Mouse (Mus musculus) MEL (cell line): ENCODE measurements around the gene Dusp1. TPM values are rescaled to one million over a fixed set of nuclear protein-coding genes. Genes with fewer than 3 reads are reported as not detected.

ENCODE experiments used
- DNase-seq: peaks from one replicate; pipeline ENCODE4 v3.0.0; 2011; ENCODE audit warnings: low read depth, low spot score
- H3K27ac ChIP-seq: 2 replicates; pipeline ENCODE4 v1.5.1; 2012; ENCODE audit warnings: low read depth, mild to moderate bottlenecking, control low read depth, low read length, moderate library complexity; ENCODE audit not compliant: control insufficient read depth
- H3K27me3 ChIP-seq, 2 experiments: fragments of 150-350 bp in 1 of 2; sonication (generic) in 1 of 2; 2 replicates each; pipeline ENCODE4 v1.6.1; 2012; ENCODE audit warnings: low read length in 2 of 2, mild to moderate bottlenecking in 2 of 2, improper control_type of control experiment in 1 of 2, moderate library complexity in 1 of 2; ENCODE audit not compliant: insufficient read depth in 2 of 2, control insufficient read depth in 1 of 2
- H3K36me3 ChIP-seq, 2 experiments: 2 replicates each; pipeline ENCODE4 v1.6.1; 2012 to 2014; ENCODE audit warnings: low read length in 2 of 2, improper control_type of control experiment in 1 of 2, inconsistent platforms in 1 of 2, mild to moderate bottlenecking in 1 of 2; ENCODE audit not compliant: insufficient read depth in 2 of 2, control insufficient read depth in 1 of 2
- H3K4me1 ChIP-seq, 2 experiments: fragments of 150-350 bp in 1 of 2; sonication (generic) in 1 of 2; 2 replicates each; pipeline ENCODE4 v1.6.1; 2012; ENCODE audit warnings: low read length in 2 of 2, improper control_type of control experiment in 1 of 2, mild to moderate bottlenecking in 1 of 2; ENCODE audit not compliant: insufficient read depth in 2 of 2, control insufficient read depth in 1 of 2
- H3K4me3 ChIP-seq, 2 experiments: fragments of 150-350 bp in 1 of 2; sonication (generic) in 1 of 2; 2 replicates each; pipeline ENCODE4 v1.5.1; 2012; ENCODE audit warnings: low read depth in 2 of 2, low read length in 2 of 2, mild to moderate bottlenecking in 2 of 2, moderate library complexity in 2 of 2, control low read depth in 1 of 2, improper control_type of control experiment in 1 of 2; ENCODE audit not compliant: control insufficient read depth in 1 of 2, insufficient read depth in 1 of 2
- H3K79me2 ChIP-seq: 2 replicates; pipeline ENCODE4 v1.6.1; 2012; ENCODE audit warnings: mild to moderate bottlenecking, low read length, moderate library complexity; ENCODE audit not compliant: control insufficient read depth, poor library complexity, insufficient read depth
- H3K9ac ChIP-seq: 2 replicates; pipeline ENCODE4 v1.6.1; 2012; ENCODE audit warnings: low read depth, mild to moderate bottlenecking, control low read depth, low read length, moderate library complexity; ENCODE audit not compliant: control insufficient read depth, poor library complexity, severe bottlenecking
- H3K9me3 ChIP-seq: fragments of 150-350 bp; sonication (generic); replicated peaks from 2 replicates; pipeline ENCODE4 v1.6.1; 2012; ENCODE audit warnings: mild to moderate bottlenecking, low read length, improper control_type of control experiment, moderate library complexity; ENCODE audit not compliant: insufficient read depth
- BHLHE40 ChIP-seq: IDR thresholded peaks from 2 replicates; pipeline ENCODE4 v1.6.1; 2012; ENCODE audit warnings: low read depth, mild to moderate bottlenecking, inconsistent platforms, low read length, improper control_type of control experiment, borderline replicate concordance
- CHD2 ChIP-seq: IDR thresholded peaks from 2 replicates; pipeline ENCODE4 v1.6.1; 2011; ENCODE audit warnings: low read length, improper control_type of control experiment
- CTCF ChIP-seq, 3 experiments: IDR thresholded peaks in 2 of 3; conservative IDR thresholded peaks in 1 of 3; 2 replicates each; pipeline ENCODE4 v1.5.1; 2011 to 2012; ENCODE audit warnings: low read length in 3 of 3, low read depth in 2 of 3, mild to moderate bottlenecking in 2 of 3, improper control_type of control experiment in 1 of 3, inconsistent platforms in 1 of 3, mixed read lengths in 1 of 3, moderate library complexity in 1 of 3; ENCODE audit not compliant: control insufficient read depth in 1 of 3, insufficient read depth in 1 of 3, poor library complexity in 1 of 3, severe bottlenecking in 1 of 3
- E2F4 ChIP-seq: IDR thresholded peaks from 2 replicates; pipeline ENCODE4 v1.6.1; 2011; ENCODE audit warnings: low read depth, low read length, improper control_type of control experiment, borderline replicate concordance
- EP300 ChIP-seq, 2 experiments: IDR thresholded peaks; 2 replicates each; pipeline ENCODE4 v1.6.1; 2011; ENCODE audit warnings: improper control_type of control experiment in 2 of 2, low read length in 2 of 2, low read depth in 1 of 2, mild to moderate bottlenecking in 1 of 2
- GATA1 ChIP-seq: IDR thresholded peaks from 2 replicates; pipeline ENCODE4 v1.6.1; 2011; ENCODE audit warnings: low read depth, low read length, improper control_type of control experiment
- NELFE ChIP-seq: IDR thresholded peaks from 2 replicates; pipeline ENCODE4 v1.6.1; 2011; ENCODE audit warnings: low read depth, low read length, improper control_type of control experiment
- POLR2A ChIP-seq, 2 experiments: IDR thresholded peaks; 2 replicates each; pipeline ENCODE4 v1.6.1; 2011 to 2012; ENCODE audit warnings: low read length in 2 of 2, mild to moderate bottlenecking in 2 of 2, control low read depth in 1 of 2, improper control_type of control experiment in 1 of 2, low read depth in 1 of 2, moderate library complexity in 1 of 2; ENCODE audit not compliant: control insufficient read depth in 1 of 2, insufficient read depth in 1 of 2, poor library complexity in 1 of 2
- POLR2AphosphoS5 ChIP-seq: IDR thresholded peaks from 2 replicates; pipeline ENCODE4 v1.6.1; 2012; ENCODE audit warnings: low read depth, borderline replicate concordance, mild to moderate bottlenecking, inconsistent platforms, low read length, moderate library complexity, mixed read lengths
- TAL1 ChIP-seq: IDR thresholded peaks from 2 replicates; pipeline ENCODE4 v1.6.1; 2012; ENCODE audit warnings: mild to moderate bottlenecking, inconsistent platforms, low read length, moderate library complexity, mixed read lengths
- TCF12 ChIP-seq: IDR thresholded peaks from 2 replicates; pipeline ENCODE4 v1.6.1; 2014; ENCODE audit warnings: low read depth, mild to moderate bottlenecking, inconsistent platforms, low read length, improper control_type of control experiment, moderate library complexity
- ZMIZ1 ChIP-seq: IDR thresholded peaks from 2 replicates; pipeline ENCODE4 v1.6.1; 2012; ENCODE audit warnings: low read depth, mild to moderate bottlenecking, inconsistent platforms, low read length, improper control_type of control experiment, moderate library complexity
- polyA plus RNA-seq, 2 experiments: library from polyadenylated mRNA; stranded (reverse) in 1 of 2; unstranded in 1 of 2; fragments of >175 nt in 1 of 2; fragments of >200 nt in 1 of 2; gene quantifications; 2 replicates each; pipeline versions ENCODE4 v1.2.1 to v1.2.4; 2012; ENCODE audit warnings: low replicate concordance in 2 of 2, low read depth in 1 of 2; ENCODE audit not compliant: insufficient read length in 2 of 2, insufficient read depth in 1 of 2, missing spikeins in 1 of 2
- total RNA-seq: library from RNA; depleted of rRNA; stranded (reverse); fragments of 300-350 nt; gene quantifications from 2 replicates; pipeline ENCODE4 v1.2.3, GENCODE M21; 2012

The Dusp1 gene
- total and polyA plus RNA-seq, 3 experiments, result 0.96 to 5.0 TPM; not detected in 1

GRCm38 (mm10) chr17:26501826-26502225 is 60.1 kb downstream of the Dusp1 start:
- TF ChIP-seq CHD2 (no peak), TAL1 (no peak), BHLHE40 (no peak), TCF12 (no peak)
- no peak for DNase-seq
- H3K9ac ChIP-seq, result no peak overlapping the region
- peaks cover 0 to 8% of the 10 kb centered on the region in 2 experiments; a peak in 2 of 4 replicates for H3K36me3 ChIP-seq
- H3K27ac ChIP-seq, result no peak overlapping the region
- peaks cover 7 to 24% of the 10 kb centered on the region in 2 experiments for H3K4me1 ChIP-seq
- no peaks in the 10 kb centered on the region for H3K79me2 ChIP-seq
- H3K9me3 ChIP-seq, result no peaks in the 10 kb centered on the region
- H3K4me3 ChIP-seq, result no peak overlapping the region
- H3K27me3 ChIP-seq, result no peaks in the 10 kb centered on the region

- peak; percentile 26 for DNase-seq
- no peak for TF ChIP-seq POLR2A (IDR thresholded peaks at IDR 0.05; ENCODE audit: control insufficient read depth in 1 of 2, insufficient read depth in 1 of 2, low read depth in 1 of 2, low read length in 2 of 2, poor library complexity in 1 of 2)
- no peak for TF ChIP-seq GATA1
- peak in 1 of 2 experiments; percentile 30; a peak in 1 of 4 replicates for TF ChIP-seq EP300 (IDR thresholded peaks at IDR 0.05; ENCODE audit: low read depth in 1 of 2, low read length in 2 of 2)
- TF ChIP-seq TCF12, result 0 out of 2 replicates have a peak, but pooled peaks have one; percentile 12
- peaks cover 0 to 8% of the 10 kb centered on the region in 2 experiments; a peak in 2 of 4 replicates for H3K36me3 ChIP-seq
- H3K4me1 ChIP-seq, result peaks cover 7 to 22% of the 10 kb centered on the region in 2 experiments
- no peak overlapping the region for H3K27ac ChIP-seq
- H3K79me2 ChIP-seq, result no peaks in the 10 kb centered on the region
- H3K9me3 ChIP-seq, result no peaks in the 10 kb centered on the region
- H3K9ac ChIP-seq, result no peak overlapping the region
- no peak overlapping the region for H3K4me3 ChIP-seq
- no peaks in the 10 kb centered on the region for H3K27me3 ChIP-seq
These were observed 63.3 kb downstream of the Dusp1 start for GRCm38 (mm10) chr17:26498626-26499025.

- Histone ChIP-seq H3K4me1 (peaks cover 5 to 13% of the 10 kb centered on the region in 2 experiments), H3K36me3 (peaks cover 0 to 2% of the 10 kb centered on the region in 2 experiments; a peak in 2 of 4 replicates)
- no peak for TF ChIP-seq ZMIZ1
- no peak for TF ChIP-seq POLR2AphosphoS5
- TF ChIP-seq CTCF (IDR thresholded peaks at IDR 0.05 in 2 of 3, conservative IDR thresholded peaks at IDR 0.05 in 1 of 3; ENCODE audit: control insufficient read depth in 1 of 3, insufficient read depth in 1 of 3, low read depth in 2 of 3, low read length in 3 of 3, poor library complexity in 1 of 3, severe bottlenecking in 1 of 3), result no peak
- no peak for TF ChIP-seq E2F4
- TF ChIP-seq NELFE, result no peak
- TF ChIP-seq GATA1, result no peak
- no peak for TF ChIP-seq POLR2A (IDR thresholded peaks at IDR 0.05; ENCODE audit: control insufficient read depth in 1 of 2, insufficient read depth in 1 of 2, low read depth in 1 of 2, low read length in 2 of 2, poor library complexity in 1 of 2)
- TF ChIP-seq, all 39 proteins: peak for 0
- DNase-seq, result peak; percentile 33
- H3K9ac ChIP-seq, result no peak overlapping the region
- H3K27me3 ChIP-seq, result no peaks in the 10 kb centered on the region
- no peak overlapping the region for H3K4me3 ChIP-seq
- no peak overlapping the region for H3K27ac ChIP-seq
- no peaks in the 10 kb centered on the region for H3K9me3 ChIP-seq
- no peaks in the 10 kb centered on the region for H3K79me2 ChIP-seq
These were observed 64.5 kb downstream of the Dusp1 start for GRCm38 (mm10) chr17:26497416-26497923.
